Mouse (Mus musculus): ENCODE measurements around the gene Pgm2l1.

The Pgm2l1 gene

GRCm38 (mm10) chr7:100227158-100227875 is at the start of gene Pgm2l1:
Gene Pgm2l1, plus strand, starts transcription at chr7:100227394.
- DNase-seq (ENCODE audit: low spot score in 2 of 2), result peak; percentile 95 to 99

GRCm38 (mm10) chr7:100178016-100178890 is 48.9 kb upstream of the Pgm2l1 start:
- peak; percentile 51 to 57 for DNase-seq (ENCODE audit: low spot score in 2 of 2)

DNA sequence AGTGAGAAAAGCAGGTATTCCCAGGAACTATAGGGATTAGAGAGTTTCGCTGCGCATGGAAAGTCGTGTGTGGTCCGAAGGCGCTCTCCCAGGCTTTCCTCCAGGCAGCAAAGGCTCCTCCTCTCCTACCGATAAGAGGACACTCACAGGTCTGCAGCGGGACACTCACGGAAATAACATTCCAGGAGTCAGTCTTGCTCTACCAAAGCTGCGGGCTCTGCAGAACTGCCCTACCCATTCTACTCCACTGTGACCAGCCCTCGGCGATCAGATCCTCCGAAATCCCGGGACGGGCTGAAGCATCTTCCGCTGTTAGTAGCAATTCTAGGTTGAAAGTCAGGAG is 48.3 kb upstream of the Pgm2l1 start:
- DNase-seq (ENCODE audit: low spot score in 2 of 2), result peak in 1 of 2 experiments; percentile 31

- no peak for DNase-seq (ENCODE audit: low spot score in 2 of 2)
These were observed 47.8 kb upstream of the Pgm2l1 start for GRCm38 (mm10) chr7:100179394-100179793.

GRCm38 (mm10) chr7:100179836-100180407 is 47.3 kb upstream of the Pgm2l1 start:
- DNase-seq (ENCODE audit: low spot score in 2 of 2), result no peak

- no peak for DNase-seq (ENCODE audit: low spot score in 2 of 2)
These were observed 46.0 kb upstream of the Pgm2l1 start for GRCm38 (mm10) chr7:100181176-100181575.

DNA sequence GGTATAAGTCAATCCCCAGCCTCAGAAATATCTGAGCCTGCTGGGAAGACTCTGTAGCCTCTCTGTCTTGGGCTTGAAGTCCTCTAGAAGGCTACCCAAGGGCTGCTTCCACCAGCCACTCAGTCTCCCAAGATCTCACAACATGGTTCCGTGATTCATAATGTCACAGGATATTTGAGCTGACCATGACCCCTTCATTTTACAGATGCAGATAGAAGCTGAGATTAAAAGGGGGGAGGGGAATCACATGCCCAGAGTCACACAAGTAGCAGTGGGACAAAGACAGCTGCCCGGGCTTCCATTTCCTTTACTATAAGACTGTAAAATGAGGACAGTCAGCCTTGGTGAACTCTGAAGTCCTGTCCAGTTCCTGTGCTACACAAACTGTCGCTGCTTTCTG is 45.6 kb upstream of the Pgm2l1 start:
- no peak for DNase-seq (ENCODE audit: low spot score in 2 of 2)

- no peak for DNase-seq (ENCODE audit: low spot score in 2 of 2)
These were observed 44.8 kb upstream of the Pgm2l1 start for GRCm38 (mm10) chr7:100182388-100182787.

DNA sequence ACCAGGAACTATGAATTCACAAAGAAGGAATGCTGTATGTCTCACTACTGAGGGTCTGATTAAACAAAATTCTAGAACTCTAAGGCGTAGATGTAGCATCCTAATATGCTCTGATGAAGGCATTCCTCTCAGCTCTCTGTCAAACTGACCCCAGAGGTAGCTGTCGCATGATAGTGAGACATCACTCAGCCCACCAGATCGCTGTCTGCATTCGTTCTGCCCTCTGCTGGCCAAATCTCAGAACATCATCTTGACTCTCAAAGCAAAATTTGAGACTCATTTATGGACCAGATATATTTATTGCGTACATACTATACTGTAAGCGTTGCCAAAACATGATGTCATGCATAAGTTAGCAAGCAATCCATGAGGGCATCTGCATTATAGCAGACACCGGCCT is 39.6 kb upstream of the Pgm2l1 start:
- no peak for DNase-seq (ENCODE audit: low spot score in 2 of 2)

DNA sequence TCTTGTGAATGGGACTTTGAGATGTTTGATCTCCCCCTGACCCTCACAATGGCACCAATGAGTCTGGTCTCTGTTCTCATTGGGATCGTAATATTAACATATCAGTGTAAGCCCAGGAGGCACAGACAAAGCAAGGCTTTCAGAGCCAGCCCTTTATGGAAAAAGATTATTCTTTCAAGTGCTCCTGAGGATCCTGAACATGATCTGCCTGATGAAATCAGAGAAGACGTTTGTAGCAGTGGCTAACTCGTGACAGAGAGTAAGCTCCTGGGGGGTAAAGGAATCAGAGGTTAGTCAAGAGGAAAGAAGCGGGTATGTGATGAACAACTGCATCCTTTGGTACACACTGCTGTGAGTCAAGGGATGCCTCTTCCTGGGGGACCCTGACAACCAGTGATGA is 37.0 kb upstream of the Pgm2l1 start:
- no peak for DNase-seq (ENCODE audit: low spot score in 2 of 2)

DNA sequence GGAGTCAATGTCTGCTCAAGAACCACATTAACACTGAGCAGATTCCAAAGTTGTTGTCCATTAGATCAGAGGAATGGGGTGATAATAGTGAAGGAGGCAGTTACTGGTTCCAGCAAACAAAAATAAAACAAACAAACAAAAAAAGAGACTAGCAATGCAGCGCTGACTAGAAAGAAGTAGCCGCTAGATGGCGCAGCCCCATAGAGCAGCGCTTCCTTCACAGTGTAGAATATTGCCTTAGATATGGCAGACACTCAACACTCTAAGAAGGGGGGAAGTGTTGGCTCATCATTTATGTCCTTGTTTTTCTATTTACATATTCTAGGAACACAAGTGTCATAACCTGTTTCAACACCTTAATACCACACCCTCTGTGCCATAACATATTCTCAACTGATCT is 36.4 kb upstream of the Pgm2l1 start:
- peak in 1 of 2 experiments; percentile 29 for DNase-seq (ENCODE audit: low spot score in 2 of 2)

DNA sequence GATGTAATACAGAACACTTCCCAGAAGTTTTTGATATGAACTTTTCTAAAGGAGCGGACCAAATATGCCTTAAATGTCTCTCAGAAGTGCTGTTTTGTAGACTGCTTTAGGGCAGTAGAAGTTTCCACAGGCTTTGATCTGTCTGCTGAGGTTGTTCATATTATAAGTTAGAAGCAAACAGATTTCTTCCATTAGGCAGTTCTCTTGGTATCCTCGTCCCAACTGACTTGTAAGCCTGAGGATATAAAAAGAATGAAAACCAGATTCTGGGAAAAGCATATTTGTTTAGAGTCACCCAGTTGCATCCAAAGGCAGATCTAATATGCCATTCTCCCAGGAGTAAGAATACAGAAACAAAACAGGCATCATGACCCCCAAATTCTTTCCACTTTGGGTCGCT is 26.0 kb upstream of the Pgm2l1 start:
- no peak for DNase-seq (ENCODE audit: low spot score in 2 of 2)

DNA sequence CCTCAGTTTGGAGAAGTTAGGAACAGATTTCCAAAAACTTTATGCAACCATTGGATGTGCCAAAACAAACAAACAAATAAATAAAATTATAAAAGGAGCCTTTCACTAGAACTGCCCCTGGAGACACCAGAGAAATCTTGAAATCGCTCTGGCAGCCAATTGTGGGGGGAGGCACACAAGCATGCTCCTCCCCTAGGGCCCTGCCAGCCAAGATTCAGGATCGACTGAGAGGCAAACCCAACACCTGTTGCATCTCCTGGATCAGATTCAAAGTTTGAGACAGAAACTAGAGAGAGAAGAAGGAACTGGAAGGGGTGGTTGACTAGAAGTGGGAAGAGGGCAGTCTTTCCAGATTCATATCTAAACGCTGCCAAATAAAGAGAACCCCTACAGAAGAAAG is 23.6 kb upstream of the Pgm2l1 start:
- no peak for DNase-seq (ENCODE audit: low spot score in 2 of 2)

DNA sequence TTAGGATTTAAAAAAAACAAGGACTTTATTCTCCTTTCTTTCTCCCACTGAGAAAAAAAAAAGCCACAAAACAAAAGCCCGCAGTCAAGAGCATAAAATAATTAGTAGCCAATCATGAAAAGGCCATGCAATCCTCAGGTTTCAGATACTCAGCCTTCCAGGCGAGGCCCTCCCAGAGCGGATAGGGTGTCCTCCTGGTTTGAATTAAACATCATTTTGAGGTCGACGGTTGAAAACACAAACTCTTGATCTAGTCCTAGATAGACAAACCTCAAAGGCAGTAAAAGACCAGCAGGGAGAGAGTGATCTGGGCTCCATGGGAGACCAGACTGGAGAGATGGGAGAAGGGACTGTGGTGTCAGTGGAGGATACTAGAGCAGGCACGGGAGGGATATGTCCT is 22.3 kb upstream of the Pgm2l1 start:
- no peak for DNase-seq (ENCODE audit: low spot score in 2 of 2)

- DNase-seq (ENCODE audit: low spot score in 2 of 2), result no peak
These were observed 21.1 kb upstream of the Pgm2l1 start for GRCm38 (mm10) chr7:100206144-100206543.

GRCm38 (mm10) chr7:100207886-100208285 is 19.3 kb upstream of the Pgm2l1 start:
- DNase-seq (ENCODE audit: low spot score in 2 of 2), result no peak

GRCm38 (mm10) chr7:100214310-100214709 is 12.9 kb upstream of the Pgm2l1 start:
- DNase-seq (ENCODE audit: low spot score in 2 of 2), result no peak

GRCm38 (mm10) chr7:100215116-100215732 is 12.0 kb upstream of the Pgm2l1 start:
- DNase-seq (ENCODE audit: low spot score in 2 of 2), result no peak

DNA sequence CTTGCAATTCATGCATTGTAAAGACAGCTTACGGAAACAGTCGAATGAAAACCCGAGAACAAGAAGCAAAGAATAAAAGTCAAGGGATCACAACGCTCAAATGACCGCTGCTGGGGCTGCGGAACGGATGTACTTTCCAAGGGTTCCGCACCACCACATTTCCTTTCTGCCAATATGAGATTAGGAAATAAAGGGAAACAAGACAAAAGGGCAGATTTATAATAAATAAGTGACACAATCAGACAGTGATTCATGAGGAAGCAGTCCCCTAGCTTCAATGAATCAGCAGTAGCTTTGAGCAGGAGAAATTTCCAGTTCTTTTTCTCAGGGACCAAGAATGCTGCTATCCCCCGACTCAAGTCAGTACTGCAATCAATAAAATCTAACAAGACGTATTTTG is 11.2 kb upstream of the Pgm2l1 start:
- no peak for DNase-seq (ENCODE audit: low spot score in 2 of 2)

DNA sequence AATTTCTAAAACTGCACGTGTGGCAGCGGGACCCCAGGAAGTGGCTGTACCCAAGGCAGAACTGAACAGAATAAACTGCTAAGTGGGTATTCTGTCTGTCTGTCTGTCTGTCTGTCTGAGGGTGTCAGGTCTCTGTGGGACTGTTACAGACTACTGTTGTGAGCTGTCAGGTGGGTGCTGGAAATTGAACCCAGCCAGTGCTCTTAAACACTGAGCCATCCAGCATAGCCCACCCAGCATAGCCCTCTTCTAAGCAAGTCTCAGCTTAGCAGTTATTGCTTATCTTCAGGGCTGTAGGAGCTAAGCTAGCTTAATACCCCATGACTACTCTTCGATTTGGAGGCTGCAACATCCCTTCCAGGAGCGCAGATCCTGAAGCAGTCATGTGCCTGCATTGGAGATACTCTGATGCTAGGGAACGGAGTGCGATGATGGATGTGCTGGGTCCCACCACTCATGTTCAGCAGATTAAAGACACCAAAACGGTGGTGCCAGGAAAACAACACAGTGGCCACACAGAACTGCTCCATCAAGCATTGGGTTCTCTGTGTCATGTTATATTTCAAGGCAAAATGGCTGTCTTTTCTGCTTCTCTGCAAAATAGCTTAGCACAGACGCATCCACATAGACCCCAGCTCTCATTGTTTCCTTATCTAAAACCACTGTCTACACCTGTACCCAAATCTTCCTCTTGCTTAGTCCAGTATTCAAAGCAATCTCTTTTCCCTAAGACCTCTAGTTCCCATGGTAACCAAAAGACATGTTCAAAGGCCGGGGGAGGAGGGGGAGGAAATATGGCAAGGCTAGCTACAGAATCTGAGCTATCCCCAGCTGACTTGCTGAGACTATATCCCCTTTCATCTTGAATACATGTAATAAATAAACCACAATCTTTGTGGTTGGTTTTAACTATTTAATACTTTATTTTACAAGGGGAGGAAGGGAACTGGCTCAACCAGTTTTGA is 10.3 kb upstream of the Pgm2l1 start:
- no peak for DNase-seq (ENCODE audit: low spot score in 2 of 2)

- DNase-seq (ENCODE audit: low spot score in 2 of 2), result peak in 1 of 2 experiments; percentile 35
These were observed 817 bp downstream of the Pgm2l1 start for GRCm38 (mm10) chr7:100227896-100228525.

Data from urinary bladder, adult 18-20 months (tissue).